Mouse (Mus musculus) neural tube, embryonic 12.5 days (tissue): ENCODE results near the gene Vmn2r19. TPM values are rescaled to one million over a fixed set of nuclear protein-coding genes. Genes with fewer than 3 reads are reported as not detected.

Experiments used
- ATAC-seq: fragments of 200-750 bp; cut with Nextera tagmentation; 2 replicates; pipeline ENCODE4 v1.8.0; 2017; ENCODE audit warnings: low read depth, mild to moderate bottlenecking, moderate TSS enrichment, moderate library complexity; ENCODE audit not compliant: low FRiP score
- H3K27ac ChIP-seq: fragments of 300-500 bp; sonication (generic); 2 replicates; pipeline ENCODE4 v1.5.1; 2016
- H3K27me3 ChIP-seq: fragments of 300-500 bp; sonication (generic); replicated peaks from 2 replicates; pipeline ENCODE4 v1.6.1; 2016; ENCODE audit warnings: mild to moderate bottlenecking
- H3K36me3 ChIP-seq: fragments of 300-500 bp; sonication (generic); 2 replicates; pipeline ENCODE4 v1.6.1; 2016; ENCODE audit warnings: mild to moderate bottlenecking
- H3K4me1 ChIP-seq: fragments of 300-500 bp; sonication (generic); 2 replicates; pipeline ENCODE4 v1.6.1; 2016
- H3K4me2 ChIP-seq: fragments of 300-500 bp; sonication (generic); replicated peaks from 2 replicates; pipeline ENCODE4 v1.6.1; 2016; ENCODE audit warnings: mild to moderate bottlenecking
- H3K4me3 ChIP-seq: fragments of 300-500 bp; sonication (generic); 2 replicates; pipeline ENCODE4 v1.5.1; 2016
- H3K9ac ChIP-seq: fragments of 300-500 bp; sonication (generic); 2 replicates; pipeline ENCODE4 v1.6.1; 2016; ENCODE audit warnings: mild to moderate bottlenecking
- H3K9me3 ChIP-seq: fragments of 300-500 bp; sonication (generic); 2 replicates; pipeline ENCODE4 v1.6.1; 2016; ENCODE audit warnings: mild to moderate bottlenecking
- WGBS: fragments of 180-500 bp; shearing (Covaris S2); methylation state at CpG from one replicate; pipeline ENCODE4 v1.1.7; 2016; 5-methylcytosine and 5-hydroxymethylcytosine counted together
- polyA plus RNA-seq: library from polyadenylated mRNA; unstranded; fragments of >200 nt; fragmentation: Nextera tagmentation; extraction: Ambion mirVana; gene quantifications from 2 replicates; pipeline ENCODE4 v1.2.1, GENCODE M21; 2016

Gene Vmn2r19
- not detected in 2 replicates for polyA plus RNA-seq

GRCm38 (mm10) chr6:123308033-123308432, at the start of gene Vmn2r19:
Vmn2r19 (plus strand) TSS chr6:123308333.
- Histone ChIP-seq H3K4me2 (no peak within 1 kb of the TSS), H3K4me1 (no peaks in the 10 kb centered on the region), H3K27ac (no peak within 1 kb of the TSS), H3K36me3 (no peaks in the 10 kb centered on the region), H3K9ac (no peak within 1 kb of the TSS), H3K27me3 (no peaks in the 10 kb centered on the region), H3K4me3 (no peak within 1 kb of the TSS), H3K9me3 (no peaks in the 10 kb centered on the region)
- no peak for ATAC-seq
- WGBS, result 94% methylated on average over 2 of the region's 2 CpGs

DNA sequence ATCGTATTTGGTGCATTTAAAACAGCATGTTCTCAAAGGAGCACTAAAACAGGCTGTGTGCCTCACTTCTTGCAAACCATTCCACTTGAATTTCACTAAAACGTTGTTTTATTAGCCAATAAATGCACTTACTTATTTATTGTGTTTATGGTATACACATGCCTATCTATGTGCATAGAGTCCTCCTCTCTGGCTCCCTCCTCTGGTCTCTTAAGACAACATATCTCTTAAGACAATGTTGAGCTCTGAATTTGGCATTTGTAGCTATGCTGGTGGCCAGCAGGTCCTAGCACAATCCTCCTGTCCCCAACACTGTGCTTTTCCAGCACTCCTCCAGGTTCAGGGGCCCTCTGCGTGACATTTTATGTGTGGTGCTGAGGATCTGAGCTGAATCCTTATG, 49.2 kb upstream of the Vmn2r19 start:
- Histone ChIP-seq H3K27ac (no peak overlapping the region), H3K9ac (no peak overlapping the region), H3K27me3 (no peaks in the 10 kb centered on the region), H3K9me3 (no peaks in the 10 kb centered on the region), H3K4me3 (no peak overlapping the region), H3K4me1 (no peaks in the 10 kb centered on the region), H3K4me2 (no peak overlapping the region), H3K36me3 (no peaks in the 10 kb centered on the region)
- 69% methylated on average over 3 of the region's 3 CpGs for WGBS
- no peak for ATAC-seq

GRCm38 (mm10) chr6:123259889-123260603, 48.1 kb upstream of the Vmn2r19 start:
- Histone ChIP-seq H3K36me3 (no peaks in the 10 kb centered on the region), H3K9me3 (no peaks in the 10 kb centered on the region), H3K4me3 (no peak overlapping the region), H3K27ac (no peak overlapping the region), H3K27me3 (no peaks in the 10 kb centered on the region), H3K9ac (no peak overlapping the region), H3K4me1 (no peaks in the 10 kb centered on the region), H3K4me2 (no peak overlapping the region)
- no peak for ATAC-seq
- 85% methylated on average over 4 of the region's 4 CpGs for WGBS

- no peak overlapping the region for H3K27ac ChIP-seq
- no peak overlapping the region for H3K4me2 ChIP-seq
- no peaks in the 10 kb centered on the region for H3K27me3 ChIP-seq
- H3K9ac ChIP-seq, result no peak overlapping the region
- WGBS, result 88% methylated on average over 1 of the region's 1 CpGs
- no peak for ATAC-seq
- no peaks in the 10 kb centered on the region for H3K4me1 ChIP-seq
- H3K9me3 ChIP-seq, result no peaks in the 10 kb centered on the region
- H3K4me3 ChIP-seq, result no peak overlapping the region
- H3K36me3 ChIP-seq, result no peaks in the 10 kb centered on the region
Measured at GRCm38 (mm10) chr6:123260868-123261267, 47.3 kb upstream of the Vmn2r19 start.

DNA sequence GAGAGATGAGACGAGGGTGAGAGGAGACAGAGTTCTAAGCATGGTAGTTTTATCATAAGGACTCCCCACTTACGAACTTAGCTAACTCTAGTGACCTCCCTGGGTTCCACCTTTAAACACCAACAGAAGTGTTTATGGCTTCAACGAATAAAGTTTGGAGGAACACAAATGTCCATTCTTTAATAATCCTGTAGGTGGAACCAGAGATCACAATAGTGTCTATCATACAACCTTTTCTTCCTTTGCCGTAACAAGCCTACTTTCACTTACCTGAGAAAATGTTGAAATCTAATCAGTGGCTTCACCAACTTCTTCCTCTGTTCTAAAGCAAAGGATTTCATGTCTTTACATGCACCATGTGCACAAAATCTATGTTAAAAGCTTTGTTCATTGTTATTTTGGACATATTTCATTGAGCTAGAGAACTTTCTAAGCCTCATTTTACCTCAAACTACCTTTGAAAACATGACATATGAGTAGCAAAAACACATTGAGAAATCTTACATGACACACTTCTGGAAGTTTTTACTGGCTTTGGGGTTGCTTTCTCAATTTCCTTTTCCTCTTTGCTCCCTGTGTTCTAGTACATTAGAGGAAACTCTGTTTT, 46.5 kb upstream of the Vmn2r19 start, which contains the start of gene Clec4d:
TSS of gene Clec4d (plus strand) at position 557 of the 607 bp plus-strand sequence.
- Histone ChIP-seq H3K4me1 (no peaks in the 10 kb centered on the region), H3K4me2 (no peak within 1 kb of the TSS), H3K4me3 (no peak within 1 kb of the TSS)

GRCm38 (mm10) chr6:123264194-123264593, 43.9 kb upstream of the Vmn2r19 start:
- no peaks in the 10 kb centered on the region for H3K9me3 ChIP-seq
- no peak for ATAC-seq
- whole genome bisulfite sequencing, result 94% methylated on average over 3 of the region's 3 CpGs

More for the DNA sequence above, 46.5 kb upstream of the Vmn2r19 start, which contains the start of gene Clec4d:
- WGBS, result 77% methylated on average over 4 of the region's 4 CpGs
- no peak within 1 kb of the TSS for H3K27ac ChIP-seq
- no peaks in the 10 kb centered on the region for H3K27me3 ChIP-seq
- ATAC-seq, result no peak
- no peaks in the 10 kb centered on the region for H3K9me3 ChIP-seq
- H3K9ac ChIP-seq, result no peak within 1 kb of the TSS
- no peaks in the 10 kb centered on the region for H3K36me3 ChIP-seq

DNA sequence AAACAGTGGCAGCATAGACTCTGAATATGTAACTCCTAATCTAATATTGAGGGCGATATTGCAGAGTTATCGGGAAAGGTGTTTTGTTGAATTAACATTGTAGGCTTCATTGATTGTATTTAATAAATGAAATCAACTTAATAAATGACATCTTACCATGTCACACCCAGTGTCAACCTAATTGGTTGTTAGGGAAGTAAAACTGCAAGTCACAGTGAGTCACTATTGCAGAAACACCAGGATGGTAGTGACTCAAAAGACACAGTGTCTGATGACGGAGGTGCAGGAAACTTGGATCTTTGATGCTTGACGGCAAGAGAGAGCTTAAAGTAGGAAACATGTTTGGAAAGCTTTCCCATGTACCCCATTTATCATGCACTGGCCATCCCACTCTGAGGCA, 42.3 kb upstream of the Vmn2r19 start:
- ATAC-seq, result no peak
- WGBS, result 86% methylated on average over 4 of the region's 4 CpGs

More at GRCm38 (mm10) chr6:123264194-123264593, 43.9 kb upstream of the Vmn2r19 start:
- H3K4me3 ChIP-seq, result no peak overlapping the region
- H3K9ac ChIP-seq, result no peak overlapping the region
- H3K36me3 ChIP-seq, result no peaks in the 10 kb centered on the region
- H3K4me2 ChIP-seq, result no peak overlapping the region
- no peaks in the 10 kb centered on the region for H3K4me1 ChIP-seq
- H3K27me3 ChIP-seq, result no peaks in the 10 kb centered on the region
- H3K27ac ChIP-seq, result no peak overlapping the region

DNA sequence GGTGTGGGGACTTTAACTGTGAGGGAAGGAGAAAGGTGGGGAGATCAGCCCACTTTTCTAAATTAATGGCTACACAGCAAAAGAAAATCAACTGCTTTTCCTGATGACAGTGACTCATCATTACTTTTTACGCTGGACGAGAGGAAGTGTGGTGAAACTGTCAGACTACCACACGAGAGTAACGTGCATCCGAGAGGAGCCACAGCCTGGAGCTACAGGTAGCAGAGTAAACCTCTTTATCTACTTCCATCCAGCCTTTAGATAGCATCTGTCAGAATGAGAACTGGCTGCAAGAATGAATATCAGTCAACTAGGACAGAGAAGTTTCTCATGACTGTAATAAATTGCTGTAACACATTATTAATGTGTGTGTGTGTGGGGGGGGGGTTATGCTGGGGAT, 41.2 kb upstream of the Vmn2r19 start:
- ATAC-seq, result no peak
- no peak overlapping the region for H3K4me2 ChIP-seq
- no peaks in the 10 kb centered on the region for H3K27me3 ChIP-seq
- no peak overlapping the region for H3K9ac ChIP-seq
- WGBS, result 91% methylated on average over 5 of the region's 5 CpGs
- no peak overlapping the region for H3K27ac ChIP-seq
- H3K9me3 ChIP-seq, result no peaks in the 10 kb centered on the region
- no peak overlapping the region for H3K4me3 ChIP-seq
- H3K4me1 ChIP-seq, result no peaks in the 10 kb centered on the region
- H3K36me3 ChIP-seq, result no peaks in the 10 kb centered on the region

More for the DNA sequence above, 42.3 kb upstream of the Vmn2r19 start:
- no peak overlapping the region for H3K9ac ChIP-seq
- no peaks in the 10 kb centered on the region for H3K4me1 ChIP-seq
- no peak overlapping the region for H3K4me2 ChIP-seq
- no peaks in the 10 kb centered on the region for H3K36me3 ChIP-seq
- H3K27me3 ChIP-seq, result no peaks in the 10 kb centered on the region
- no peak overlapping the region for H3K27ac ChIP-seq
- no peaks in the 10 kb centered on the region for H3K9me3 ChIP-seq
- no peak overlapping the region for H3K4me3 ChIP-seq

GRCm38 (mm10) chr6:123279443-123279842, 28.7 kb upstream of the Vmn2r19 start:
- 89% methylated on average over 2 of the region's 2 CpGs for WGBS
- Histone ChIP-seq H3K4me1 (no peaks in the 10 kb centered on the region), H3K36me3 (no peaks in the 10 kb centered on the region), H3K4me3 (no peak overlapping the region), H3K27me3 (no peaks in the 10 kb centered on the region), H3K27ac (no peak overlapping the region), H3K9ac (no peak overlapping the region), H3K9me3 (no peaks in the 10 kb centered on the region), H3K4me2 (no peak overlapping the region)
- ATAC-seq, result no peak

DNA sequence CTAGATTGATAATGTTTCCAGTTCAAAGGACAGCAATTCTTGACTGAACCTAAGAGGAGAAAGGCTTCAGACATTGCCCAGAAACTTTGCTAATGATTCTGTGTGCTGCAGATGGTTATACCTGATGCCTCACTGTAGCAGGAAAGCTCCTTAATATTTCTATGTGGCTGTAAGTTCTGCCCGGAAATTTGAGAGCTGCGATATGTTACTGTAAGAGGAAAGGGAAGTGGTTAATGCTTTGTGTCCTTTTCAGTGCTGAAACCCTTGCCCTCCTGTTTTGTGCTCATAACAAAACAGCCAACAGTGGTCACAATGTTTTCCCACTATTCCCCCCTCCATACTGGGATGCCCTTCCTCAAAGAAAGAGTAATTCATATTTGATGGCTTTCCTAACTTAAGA, 21.8 kb upstream of the Vmn2r19 start:
- Histone ChIP-seq H3K4me3 (no peak overlapping the region), H3K36me3 (no peaks in the 10 kb centered on the region), H3K4me2 (no peak overlapping the region), H3K27ac (no peak overlapping the region), H3K27me3 (no peaks in the 10 kb centered on the region), H3K9me3 (no peaks in the 10 kb centered on the region), H3K4me1 (no peaks in the 10 kb centered on the region), H3K9ac (no peak overlapping the region)
- no peak for ATAC-seq
- 97% methylated on average over 2 of the region's 2 CpGs for WGBS

- WGBS, result 90% methylated on average over 10 of the region's 10 CpGs
- Histone ChIP-seq H3K9me3 (no peaks in the 10 kb centered on the region), H3K27me3 (no peaks in the 10 kb centered on the region), H3K9ac (no peak overlapping the region), H3K27ac (no peak overlapping the region), H3K4me3 (no peak overlapping the region), H3K36me3 (no peaks in the 10 kb centered on the region), H3K4me2 (no peak overlapping the region), H3K4me1 (no peaks in the 10 kb centered on the region)
- no peak for ATAC-seq
Measured at GRCm38 (mm10) chr6:123288931-123289330, 19.2 kb upstream of the Vmn2r19 start.

GRCm38 (mm10) chr6:123289753-123290152, 18.4 kb upstream of the Vmn2r19 start, which contains the start of gene Clec4e:
Clec4e (minus strand) TSS chr6:123289870.
- 83% methylated on average over 4 of the region's 4 CpGs for WGBS

More at GRCm38 (mm10) chr6:123289753-123290152, 18.4 kb upstream of the Vmn2r19 start, which contains the start of gene Clec4e:
- Histone ChIP-seq H3K9me3 (no peaks in the 10 kb centered on the region), H3K27ac (no peak within 1 kb of the TSS), H3K4me2 (no peak within 1 kb of the TSS), H3K4me3 (no peak within 1 kb of the TSS), H3K27me3 (no peaks in the 10 kb centered on the region), H3K36me3 (no peaks in the 10 kb centered on the region), H3K9ac (no peak within 1 kb of the TSS), H3K4me1 (no peaks in the 10 kb centered on the region)
- no peak for ATAC-seq
